Mouse (Mus musculus): ENCODE data around the gene Ndufa3. TPM values are rescaled to one million over a fixed set of nuclear protein-coding genes. Genes with fewer than 3 reads are reported as not detected.
A peak's percentile ranks its signal among the peaks of the same experiment; 100 is the strongest.

Gene Ndufa3
- polyA plus RNA-seq, 1 experiment from 2014 or later = 486 TPM

DNA sequence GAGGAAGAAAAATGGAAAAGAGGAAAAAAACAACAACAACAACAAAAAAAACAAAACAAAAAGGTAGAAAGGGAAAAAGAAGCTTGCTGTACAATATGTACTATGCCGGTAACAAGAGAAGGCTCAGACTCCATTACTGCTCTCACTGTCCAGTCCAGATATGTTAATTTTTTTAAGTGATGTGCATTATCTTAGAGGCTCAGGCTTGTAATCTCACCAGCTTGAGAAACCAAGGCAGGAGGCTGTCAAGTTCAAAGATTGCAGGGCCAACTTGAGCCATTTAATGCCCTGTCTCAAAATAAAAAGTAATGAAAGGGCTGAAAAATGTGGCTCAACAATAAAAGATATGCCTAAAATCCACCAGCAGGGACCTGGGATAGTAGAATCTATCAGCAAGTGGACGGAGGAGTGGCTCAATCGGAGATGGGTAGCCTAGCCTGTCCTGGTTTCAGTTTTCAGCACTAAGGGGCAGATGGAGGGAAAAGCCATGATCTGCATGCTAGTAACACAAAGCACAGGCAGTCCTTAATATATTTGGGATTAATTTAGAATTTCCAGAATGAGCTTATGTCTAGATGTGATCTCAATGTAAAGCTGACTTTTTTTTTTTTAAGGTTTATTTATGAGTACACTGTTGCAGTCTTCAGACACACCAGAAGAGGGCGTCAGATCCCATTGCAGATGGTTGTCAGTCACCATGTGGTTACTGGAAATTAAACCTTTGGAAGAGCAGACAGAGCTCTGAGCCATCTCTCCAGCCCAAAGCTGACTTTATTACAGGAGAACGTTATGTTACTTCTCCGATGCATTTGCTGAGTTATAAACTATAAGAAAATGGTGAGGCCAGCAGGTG lies 558 bp upstream of the Ndufa3 start:
- Histone ChIP-seq H3K9me3 (no peaks in the 10 kb centered on the region), H3K4me1 (peaks cover 6% of the 10 kb centered on the region; the same call in 1 of the 2 replicates), H3K4me3 (peak overlapping the region; percentile 87), H3K36me3 (peaks cover 24% of the 10 kb centered on the region), H3K27me3 (ENCODE audit: insufficient read depth, poor library complexity, severe bottlenecking) (no peaks in the 10 kb centered on the region), H3K27ac (no peak overlapping the region)
- 42% methylated on average over 6 of the region's 6 CpGs for WGBS
- DNase-seq (ENCODE audit: low spot score) = no peak

DNA sequence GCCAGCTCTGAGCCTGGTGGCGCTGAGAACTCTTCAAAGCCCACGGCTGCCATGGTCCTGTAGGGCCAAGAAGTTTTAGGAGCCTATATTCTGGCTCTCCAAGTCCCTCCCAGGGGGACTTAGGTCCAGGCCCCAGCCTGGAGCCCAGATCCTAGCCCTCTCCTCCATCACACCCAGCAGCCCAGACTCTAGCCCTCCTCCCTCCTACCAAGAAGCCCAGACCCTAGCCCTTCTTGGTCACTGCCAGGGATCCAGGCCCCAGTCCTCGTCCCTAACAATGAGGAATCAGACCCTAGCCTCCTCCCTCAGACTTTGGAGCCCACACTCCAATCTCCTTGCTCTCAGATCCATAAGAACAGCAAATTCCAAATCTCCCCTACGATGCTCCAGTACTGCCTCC lies 11.9 kb downstream of the Ndufa3 start:
- peaks cover 47% of the 10 kb centered on the region for H3K36me3 ChIP-seq
- peak overlapping the region; percentile 91 for H3K27ac ChIP-seq
- H3K9me3 ChIP-seq = no peaks in the 10 kb centered on the region
- no peak for DNase-seq (ENCODE audit: low spot score)
- H3K27me3 ChIP-seq (ENCODE audit: insufficient read depth, poor library complexity, severe bottlenecking) = no peaks in the 10 kb centered on the region
- H3K4me1 ChIP-seq = peaks cover 18% of the 10 kb centered on the region
- 28% methylated on average over 4 of the region's 4 CpGs for WGBS
- peak overlapping the region; percentile 78 for H3K4me3 ChIP-seq

DNA sequence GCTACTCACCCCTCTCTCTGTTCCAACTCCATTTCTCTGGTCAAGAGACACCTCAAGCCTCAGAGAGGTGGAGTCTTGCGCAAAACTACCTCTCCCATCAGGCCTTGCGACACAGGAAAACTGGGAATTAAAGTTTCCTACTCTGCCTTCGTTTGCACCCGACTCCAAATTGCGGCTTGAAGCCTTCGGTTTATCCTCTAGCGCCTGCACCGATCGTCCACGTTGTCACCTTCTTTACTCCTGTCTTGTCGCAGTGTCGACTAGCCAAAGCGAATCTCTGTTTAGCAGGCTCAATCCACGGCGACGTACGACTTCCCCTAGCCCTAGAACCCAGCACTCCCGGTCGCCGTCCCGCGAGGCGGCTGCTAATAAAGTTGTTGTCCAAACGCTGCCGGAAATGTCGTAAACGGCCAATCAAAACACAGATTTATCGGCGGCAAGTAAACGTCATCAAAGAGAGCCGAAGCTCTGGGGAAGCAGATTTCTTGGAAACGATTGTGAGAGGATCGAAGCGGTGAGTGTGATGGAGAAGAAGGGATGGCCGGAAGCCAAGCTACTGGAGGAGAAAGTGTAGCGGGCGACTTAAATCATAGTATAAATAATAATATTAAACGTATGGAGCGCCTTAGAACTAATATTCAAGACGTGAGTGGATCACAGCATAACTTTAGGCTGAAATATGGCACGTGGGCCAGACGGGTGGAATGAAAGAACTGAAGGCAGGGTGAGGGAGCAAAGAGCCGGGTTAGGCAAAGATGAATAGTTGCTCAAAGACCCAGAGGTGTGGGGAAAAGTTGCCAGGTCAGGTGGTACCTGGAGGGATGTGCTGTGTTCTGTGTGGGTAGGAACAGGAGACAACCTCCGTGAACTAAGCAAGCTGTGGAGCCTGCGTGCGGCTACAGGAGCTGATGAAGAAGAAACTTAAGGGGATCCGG lies 12.6 kb downstream of the Ndufa3 start, which contains the start of the genes Tfpt and Prpf31:
TSS of gene Tfpt (minus strand) at position 387 of the 935 bp plus-strand sequence.
TSS of gene Prpf31 (plus strand) at position 443 of the 935 bp plus-strand sequence.
- peaks cover 47% of the 10 kb centered on the region for H3K36me3 ChIP-seq
- WGBS = 1% methylated on average over 47 of the region's 47 CpGs
- no peaks in the 10 kb centered on the region for H3K27me3 ChIP-seq (ENCODE audit: insufficient read depth, poor library complexity, severe bottlenecking)
- peak; percentile 96 for DNase-seq (ENCODE audit: low spot score)
- H3K27ac ChIP-seq = peak within 1 kb of the TSS; percentile 91
- H3K4me1 ChIP-seq = peaks cover 18% of the 10 kb centered on the region
- H3K4me3 ChIP-seq = peak within 1 kb of the TSS; percentile 78
- no peaks in the 10 kb centered on the region for H3K9me3 ChIP-seq

DNA sequence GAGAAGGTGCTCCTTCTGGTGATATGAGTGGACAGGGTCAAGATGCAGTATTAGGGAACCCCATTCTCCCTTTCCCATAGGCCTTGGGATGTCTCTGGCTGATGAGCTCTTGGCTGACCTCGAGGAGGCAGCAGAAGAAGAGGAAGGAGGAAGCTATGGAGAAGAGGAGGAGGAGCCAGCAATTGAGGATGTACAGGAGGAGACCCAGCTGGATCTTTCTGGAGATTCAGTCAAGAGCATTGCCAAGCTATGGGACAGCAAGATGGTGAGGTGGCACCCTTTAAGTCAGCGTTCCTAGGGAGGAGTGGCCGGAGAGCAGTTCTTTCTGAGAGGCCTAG lies 13.3 kb downstream of the Ndufa3 start:
- peak overlapping the region; percentile 91 for H3K27ac ChIP-seq
- peaks cover 50% of the 10 kb centered on the region for H3K36me3 ChIP-seq
- H3K4me3 ChIP-seq = peak overlapping the region; percentile 78
- peaks cover 18% of the 10 kb centered on the region for H3K4me1 ChIP-seq
- no peak for DNase-seq (ENCODE audit: low spot score)
- H3K9me3 ChIP-seq = no peaks in the 10 kb centered on the region
- no peaks in the 10 kb centered on the region for H3K27me3 ChIP-seq (ENCODE audit: insufficient read depth, poor library complexity, severe bottlenecking)
- WGBS = 47% methylated on average over 3 of the region's 3 CpGs

GRCm38 (mm10) chr7:3643412-3643811 lies 26.2 kb downstream of the Ndufa3 start:
- H3K4me1 ChIP-seq = peaks cover 22% of the 10 kb centered on the region
- 65% methylated on average over 5 of the region's 5 CpGs for WGBS
- no peak overlapping the region for H3K4me3 ChIP-seq

GRCm38 (mm10) chr7:3643843-3644242 lies 26.7 kb downstream of the Ndufa3 start:
- Histone ChIP-seq H3K4me3 (peak overlapping the region; percentile 98), H3K4me1 (peaks cover 23% of the 10 kb centered on the region), H3K27me3 (ENCODE audit: insufficient read depth, poor library complexity, severe bottlenecking) (no peaks in the 10 kb centered on the region), H3K9me3 (no peaks in the 10 kb centered on the region), H3K36me3 (peaks cover 36% of the 10 kb centered on the region), H3K27ac (0 out of 2 replicates have a peak overlapping the region, but pooled peaks have one; percentile 2)
- DNase-seq (ENCODE audit: low spot score) = no peak
- WGBS = 24% methylated on average over 9 of the region's 9 CpGs

More at GRCm38 (mm10) chr7:3643412-3643811, 26.2 kb downstream of the Ndufa3 start:
- no peak for DNase-seq (ENCODE audit: low spot score)
- Histone ChIP-seq H3K36me3 (peaks cover 39% of the 10 kb centered on the region), H3K27me3 (ENCODE audit: insufficient read depth, poor library complexity, severe bottlenecking) (no peaks in the 10 kb centered on the region), H3K27ac (no peak overlapping the region), H3K9me3 (no peaks in the 10 kb centered on the region)

- H3K4me1 ChIP-seq = peaks cover 26% of the 10 kb centered on the region
- peak overlapping the region; percentile 98; the same call in 1 of the 2 replicates for H3K27ac ChIP-seq
- peaks cover 35% of the 10 kb centered on the region for H3K36me3 ChIP-seq
- WGBS = under 1% methylated on average over 11 of the region's 11 CpGs
- DNase-seq (ENCODE audit: low spot score) = no peak
- peak overlapping the region; percentile 98 for H3K4me3 ChIP-seq
- H3K27me3 ChIP-seq (ENCODE audit: insufficient read depth, poor library complexity, severe bottlenecking) = no peaks in the 10 kb centered on the region
- no peaks in the 10 kb centered on the region for H3K9me3 ChIP-seq
Measured at GRCm38 (mm10) chr7:3644348-3644671, 27.1 kb downstream of the Ndufa3 start.

GRCm38 (mm10) chr7:3644672-3645487 lies 27.7 kb downstream of the Ndufa3 start, which contains the start of gene Cnot3:
TSS of gene Cnot3 (plus strand) at chr7:3645268.
- DNase-seq (ENCODE audit: low spot score) = peak; percentile 100
- Histone ChIP-seq H3K4me1 (peaks cover 29% of the 10 kb centered on the region), H3K27ac (peak within 1 kb of the TSS; percentile 98), H3K27me3 (ENCODE audit: insufficient read depth, poor library complexity, severe bottlenecking) (no peaks in the 10 kb centered on the region), H3K36me3 (peaks cover 33% of the 10 kb centered on the region), H3K4me3 (peak within 1 kb of the TSS; percentile 98), H3K9me3 (no peaks in the 10 kb centered on the region)
- under 1% methylated on average over 58 of the region's 58 CpGs for WGBS

GRCm38 (mm10) chr7:3645488-3646025 lies 28.4 kb downstream of the Ndufa3 start:
- no peaks in the 10 kb centered on the region for H3K27me3 ChIP-seq (ENCODE audit: insufficient read depth, poor library complexity, severe bottlenecking)
- peak overlapping the region; percentile 98 for H3K4me3 ChIP-seq
- under 1% methylated on average over 45 of the region's 58 CpGs for WGBS
- peaks cover 33% of the 10 kb centered on the region for H3K36me3 ChIP-seq
- peak overlapping the region; percentile 98 for H3K27ac ChIP-seq
- H3K9me3 ChIP-seq = no peaks in the 10 kb centered on the region
- DNase-seq (ENCODE audit: low spot score) = no peak
- H3K4me1 ChIP-seq = peaks cover 29% of the 10 kb centered on the region

GRCm38 (mm10) chr7:3646188-3646587 lies 29.0 kb downstream of the Ndufa3 start:
- H3K27me3 ChIP-seq (ENCODE audit: insufficient read depth, poor library complexity, severe bottlenecking) = no peaks in the 10 kb centered on the region
- H3K27ac ChIP-seq = peak overlapping the region; percentile 98
- peaks cover 33% of the 10 kb centered on the region for H3K36me3 ChIP-seq
- no peaks in the 10 kb centered on the region for H3K9me3 ChIP-seq
- H3K4me3 ChIP-seq = peak overlapping the region; percentile 98
- DNase-seq (ENCODE audit: low spot score) = no peak
- 21% methylated on average over 9 of the region's 9 CpGs for WGBS
- peaks cover 29% of the 10 kb centered on the region for H3K4me1 ChIP-seq

- H3K27me3 ChIP-seq (ENCODE audit: insufficient read depth, poor library complexity, severe bottlenecking) = no peaks in the 10 kb centered on the region
- H3K4me3 ChIP-seq = peak overlapping the region; percentile 98
- DNase-seq (ENCODE audit: low spot score) = no peak
- peak overlapping the region; percentile 98; the same call in 1 of the 2 replicates for H3K27ac ChIP-seq
- H3K36me3 ChIP-seq = peaks cover 33% of the 10 kb centered on the region
- peaks cover 29% of the 10 kb centered on the region for H3K4me1 ChIP-seq
- H3K9me3 ChIP-seq = no peaks in the 10 kb centered on the region
- WGBS = 62% methylated on average over 4 of the region's 4 CpGs
Measured at GRCm38 (mm10) chr7:3646641-3647040, 29.5 kb downstream of the Ndufa3 start.

GRCm38 (mm10) chr7:3656966-3657365 lies 39.8 kb downstream of the Ndufa3 start:
- Histone ChIP-seq H3K4me3 (no peak overlapping the region), H3K4me1 (peaks cover 6% of the 10 kb centered on the region; the same call in 1 of the 2 replicates), H3K27ac (no peak overlapping the region), H3K27me3 (ENCODE audit: insufficient read depth, poor library complexity, severe bottlenecking) (no peaks in the 10 kb centered on the region), H3K9me3 (no peaks in the 10 kb centered on the region), H3K36me3 (peaks cover 100% of the 10 kb centered on the region)
- 79% methylated on average over 4 of the region's 4 CpGs for WGBS
- DNase-seq (ENCODE audit: low spot score) = no peak
